Mouse (Mus musculus) gastrocnemius, adult 18-20 months (tissue): ENCODE data around the gene Col16a1. TPM values are rescaled to one million over a fixed set of nuclear protein-coding genes. Genes with fewer than 3 reads are reported as not detected.

Experiments used
- DNase-seq: peaks from one replicate; pipeline ENCODE4 v3.0.0; 2021; ENCODE audit warnings: low spot score
- total RNA-seq, 2 experiments: library from RNA; stranded (reverse); gene quantifications; 2 replicates each; pipeline ENCODE4 v1.2.3; 2021

The Col16a1 gene
- total RNA-seq, 2 experiments from 2014 or later = 2.5 to 2.9 TPM

DNA sequence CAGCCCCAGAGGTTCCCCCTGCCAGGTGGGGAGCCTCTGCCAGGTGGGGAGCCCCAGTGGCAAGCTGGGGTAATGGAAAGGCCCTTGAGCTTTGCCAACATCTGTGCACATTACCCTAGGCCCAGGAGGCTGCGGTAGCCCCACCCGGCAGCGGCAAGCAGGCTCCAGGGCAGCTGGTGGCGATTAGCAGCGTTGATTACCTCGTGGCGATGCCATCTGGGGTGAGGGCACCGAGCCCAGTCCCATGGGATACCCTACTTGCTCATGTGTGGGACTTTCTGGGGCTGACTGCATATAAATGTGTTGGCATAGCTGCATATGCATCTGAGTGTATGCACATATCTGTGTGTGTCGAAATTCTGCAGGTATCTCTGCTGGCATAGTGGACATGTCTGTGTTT is 3.4 kb upstream of the Col16a1 start:
- no peak for DNase-seq

DNA sequence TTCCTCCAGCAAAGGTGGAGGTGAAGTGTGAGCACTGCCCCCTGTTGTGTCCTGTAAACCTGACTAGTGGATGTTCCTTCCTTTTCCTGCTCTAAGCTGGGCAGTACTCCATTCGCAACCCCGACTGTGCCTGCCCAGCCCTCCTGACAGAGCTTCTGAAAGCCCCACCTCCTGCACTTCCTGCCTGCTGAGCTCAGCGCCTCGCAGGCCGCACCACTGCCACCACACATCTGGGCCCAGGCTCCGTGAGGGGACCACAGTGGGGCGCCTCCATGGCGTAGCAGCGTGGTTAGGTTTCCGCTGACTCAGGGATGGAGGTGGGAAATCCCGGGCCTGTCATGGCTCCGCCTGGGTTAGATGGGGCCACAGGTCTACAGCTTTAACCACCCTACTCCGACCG is 2.0 kb upstream of the Col16a1 start:
- peak; percentile 41 for DNase-seq

DNA sequence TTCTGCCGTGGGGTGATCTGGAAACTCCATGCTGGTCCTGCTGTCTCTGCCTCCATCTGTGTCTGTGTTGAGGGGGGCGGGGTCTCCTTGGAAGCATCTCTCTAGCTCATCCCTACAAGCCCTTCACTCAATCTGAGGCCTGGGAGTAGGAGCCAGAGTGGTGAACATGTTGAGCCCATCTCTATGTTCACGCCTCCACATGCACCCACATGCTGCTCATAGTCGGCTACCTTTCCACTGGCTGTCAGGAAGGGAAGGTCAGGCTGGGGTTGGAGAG is 501 bp downstream of the Col16a1 start:
- no peak for DNase-seq

DNA sequence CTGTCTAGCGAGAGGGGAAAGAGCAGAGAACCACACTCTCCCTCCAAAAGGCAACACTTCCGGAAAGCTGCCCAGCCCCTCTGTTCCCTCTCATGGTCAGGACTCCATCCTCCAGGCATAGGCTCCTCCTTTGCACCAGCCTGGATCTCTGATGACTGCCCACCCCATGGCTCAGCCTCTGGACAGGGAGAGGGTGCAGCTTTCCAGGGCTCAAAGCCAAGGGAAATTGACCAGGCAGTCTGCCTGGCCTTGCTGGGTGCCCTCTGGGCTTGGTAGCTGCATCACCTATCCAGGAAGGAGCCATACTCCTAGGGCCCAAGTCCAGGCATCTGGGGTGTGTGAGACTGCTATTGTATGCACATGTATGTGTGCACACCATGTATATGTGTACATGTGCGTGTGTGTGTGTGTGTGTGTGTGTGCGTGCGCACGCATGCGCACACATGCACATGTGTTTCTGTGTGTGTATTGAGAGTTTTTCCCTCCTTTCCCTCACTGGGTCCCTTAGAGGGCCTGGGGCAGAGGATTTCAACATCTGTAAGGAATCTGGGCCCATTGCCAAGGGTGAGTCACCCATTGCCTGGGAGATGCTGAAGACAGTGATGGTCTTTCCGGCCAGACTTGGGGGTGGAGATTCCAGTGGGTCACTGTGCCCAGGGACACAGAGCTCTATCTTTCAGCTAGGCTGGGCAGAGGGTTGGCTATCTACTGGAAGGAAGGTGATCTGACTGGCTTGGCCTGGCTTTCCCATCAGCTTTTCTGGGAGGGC is 2.6 kb downstream of the Col16a1 start:
- DNase-seq = peak; percentile 81

DNA sequence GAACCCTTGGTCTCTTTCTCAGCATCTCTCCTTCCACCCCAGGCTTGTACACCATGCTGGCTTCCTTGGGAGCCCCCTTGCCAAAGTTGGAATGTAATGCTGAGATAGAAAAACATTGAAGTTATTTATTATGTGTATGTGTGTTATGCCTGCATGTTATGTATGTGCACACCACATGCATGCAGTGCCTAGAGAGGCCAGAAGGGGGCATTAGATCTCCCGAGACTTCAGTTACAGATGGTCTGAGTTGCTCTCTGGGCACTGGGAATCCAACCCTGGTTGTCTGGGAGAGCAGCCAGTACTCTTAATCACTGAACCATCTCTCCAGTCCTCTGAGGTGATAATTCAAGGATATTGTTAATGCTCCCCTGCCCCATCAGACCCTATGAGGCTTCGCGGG is 4.6 kb downstream of the Col16a1 start:
- no peak for DNase-seq

DNA sequence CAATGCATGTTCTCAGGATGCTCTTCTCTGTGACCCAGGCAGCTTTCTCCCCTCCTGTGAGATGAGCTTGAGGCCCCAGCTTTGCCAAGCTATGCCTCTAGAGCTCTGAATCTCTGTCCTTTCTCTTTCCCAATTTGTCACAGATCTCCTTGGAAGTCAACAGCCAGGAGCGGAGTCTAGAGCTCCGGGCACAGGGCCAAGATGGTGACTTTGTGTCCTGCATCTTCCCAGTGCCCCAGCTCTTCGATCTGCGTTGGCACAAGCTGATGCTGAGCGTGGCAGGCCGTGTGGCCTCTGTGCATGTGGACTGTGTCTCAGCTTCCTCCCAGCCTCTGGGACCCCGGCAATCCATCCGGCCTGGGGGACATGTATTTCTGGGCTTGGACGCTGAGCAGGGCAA is 5.5 kb downstream of the Col16a1 start:
- no peak for DNase-seq

DNA sequence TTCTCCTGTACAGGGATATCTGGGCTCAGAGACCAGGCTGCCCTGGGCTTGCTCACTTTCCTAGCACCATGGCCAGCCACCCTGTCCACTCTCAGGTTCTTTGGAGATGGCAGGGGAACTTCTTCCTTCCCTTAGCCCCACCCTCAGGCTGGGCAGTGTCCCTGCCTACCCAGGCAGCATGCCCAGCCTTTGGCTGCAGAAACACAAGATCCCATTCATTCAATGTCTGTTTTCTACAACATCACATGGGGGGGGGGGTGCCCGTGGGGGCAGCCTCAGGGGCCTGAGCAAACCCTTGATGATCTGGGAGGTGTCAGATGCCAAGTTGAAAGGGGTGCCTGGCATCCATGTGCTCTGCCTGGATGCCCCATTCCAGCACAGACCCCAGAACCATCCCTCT is 7.1 kb downstream of the Col16a1 start:
- no peak for DNase-seq

DNA sequence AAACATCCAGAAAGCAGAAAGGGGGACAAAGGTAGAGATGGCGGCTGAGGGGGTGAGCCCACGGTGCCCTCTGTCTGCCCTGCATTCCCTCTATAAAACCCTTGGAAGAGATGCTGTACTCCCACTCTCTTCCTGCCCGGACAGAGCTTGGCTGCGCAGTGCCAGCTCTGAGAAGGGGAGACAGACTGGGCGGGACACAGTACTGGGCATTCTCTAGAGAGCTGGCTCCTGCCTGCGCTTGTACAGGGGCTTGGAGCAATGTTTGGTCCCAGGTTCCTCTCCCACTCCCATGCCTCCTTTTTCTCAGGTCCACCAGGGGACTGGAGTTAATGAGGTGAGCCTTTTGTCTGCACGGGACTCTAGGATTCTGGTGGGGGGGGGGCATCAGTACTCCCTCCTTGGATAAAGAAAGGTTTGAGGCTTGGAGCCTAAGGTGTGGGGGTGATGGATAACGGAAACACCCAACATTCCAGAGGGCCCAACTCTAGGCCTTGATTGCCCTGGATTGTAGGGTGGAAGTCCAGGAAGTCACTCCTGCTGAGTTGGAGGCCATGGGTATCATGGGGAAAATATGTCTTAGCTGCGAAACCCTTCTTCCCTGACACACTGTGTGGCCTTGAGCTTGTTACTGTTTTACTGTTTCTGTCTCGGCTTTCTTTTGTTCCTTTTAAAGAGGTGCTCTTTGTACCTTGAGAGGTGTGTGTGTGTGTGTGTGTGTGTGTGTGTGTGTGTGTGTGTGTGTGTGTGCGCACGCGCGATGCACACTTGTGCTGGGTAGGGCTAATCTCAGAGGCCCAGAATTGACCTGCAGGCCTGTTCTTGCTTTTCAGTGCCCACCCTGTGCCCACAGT is 7.7 kb downstream of the Col16a1 start:
- DNase-seq = no peak

DNA sequence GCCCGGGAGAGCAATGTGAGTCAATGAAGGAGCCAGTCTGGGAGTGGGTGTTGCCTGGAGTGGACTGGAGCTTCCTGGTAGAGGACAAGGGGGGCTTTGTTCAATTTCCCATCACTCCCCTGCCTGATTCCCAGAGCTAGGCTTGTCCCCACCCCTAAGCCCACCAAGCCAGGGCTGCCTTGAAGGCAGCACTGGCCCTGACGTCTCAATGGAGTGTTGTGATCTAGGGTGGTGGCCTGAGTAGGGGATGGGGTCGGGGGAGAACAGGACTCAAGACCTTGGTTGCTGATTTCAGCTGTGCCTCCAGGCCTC is 8.3 kb downstream of the Col16a1 start:
- DNase-seq = no peak

DNA sequence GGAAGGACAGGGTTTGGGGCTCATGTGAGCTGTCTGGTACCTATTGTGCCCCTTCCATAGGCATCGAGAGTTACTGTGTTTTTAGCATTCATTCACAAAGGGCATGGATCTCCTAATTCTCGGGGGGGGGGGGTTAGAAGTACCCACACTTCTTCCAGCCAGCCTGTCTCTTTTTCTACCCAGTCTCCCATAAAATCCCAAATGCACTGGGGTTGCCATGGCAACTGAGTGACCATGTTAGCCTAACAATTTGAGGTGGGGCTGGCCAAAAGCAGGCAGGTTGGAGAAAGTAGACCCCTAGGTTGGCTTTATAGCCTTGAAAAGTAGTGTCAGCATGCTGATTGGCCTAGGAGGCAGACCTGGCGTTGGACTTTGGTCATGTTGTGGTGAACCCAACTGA is 8.8 kb downstream of the Col16a1 start:
- no peak for DNase-seq

DNA sequence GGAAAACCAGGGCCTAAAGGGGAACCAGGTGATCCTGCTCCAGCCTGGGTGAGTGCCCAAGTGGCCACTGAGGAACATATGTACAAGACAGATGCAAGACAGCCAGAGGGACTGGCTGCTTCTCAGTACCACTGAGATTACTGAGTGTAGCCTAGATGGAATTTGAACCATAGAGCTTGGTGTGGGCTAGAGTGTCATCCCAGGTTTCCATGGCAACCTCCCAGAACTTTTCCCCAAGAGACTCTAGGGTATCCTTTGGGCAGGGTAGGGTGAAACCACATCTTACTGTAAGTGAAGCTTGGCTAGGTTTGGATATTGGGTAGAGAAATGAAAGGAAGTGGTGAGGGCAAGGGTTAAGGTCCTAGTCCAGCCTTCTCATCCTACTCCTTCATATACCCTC is 13.3 kb downstream of the Col16a1 start:
- DNase-seq = no peak

DNA sequence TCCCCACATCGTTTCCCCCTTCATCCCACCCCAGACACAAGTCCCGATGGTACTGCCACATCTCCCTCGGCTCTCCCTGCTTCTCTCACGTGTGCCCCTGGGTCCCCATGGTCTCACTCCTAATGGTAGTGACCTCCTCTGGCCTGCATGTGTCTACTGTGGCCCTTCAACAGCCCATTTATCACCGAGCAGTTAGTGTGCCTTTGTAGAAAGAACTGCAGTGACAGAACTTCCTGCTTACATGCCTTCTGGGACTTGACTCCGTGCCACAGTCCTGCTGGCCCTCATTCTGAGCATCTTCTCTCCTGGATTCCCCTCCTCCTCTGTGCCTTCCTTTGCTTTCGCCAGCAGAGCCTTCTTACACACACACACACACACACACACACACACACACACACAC is 15.6 kb downstream of the Col16a1 start:
- no peak for DNase-seq

DNA sequence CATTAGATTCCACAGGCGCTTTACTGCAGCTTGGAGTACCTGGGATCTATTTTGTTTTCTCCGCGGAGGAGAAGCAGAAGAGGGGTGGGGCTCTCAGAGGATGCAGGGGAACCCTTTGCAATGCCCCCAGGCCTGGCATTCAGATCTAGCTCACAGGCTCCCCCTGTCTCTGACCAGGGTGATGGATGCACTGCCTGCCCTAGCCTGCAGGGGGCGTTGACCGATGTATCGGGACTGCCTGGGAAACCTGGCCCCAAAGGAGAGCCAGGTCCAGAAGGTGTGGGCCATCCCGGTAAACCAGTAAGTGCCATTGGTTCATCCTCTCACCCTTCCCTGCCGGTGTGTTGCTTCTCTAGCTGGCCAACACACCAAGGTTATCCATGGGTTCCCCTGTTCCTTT is 19.2 kb downstream of the Col16a1 start:
- DNase-seq = peak; percentile 21

DNA sequence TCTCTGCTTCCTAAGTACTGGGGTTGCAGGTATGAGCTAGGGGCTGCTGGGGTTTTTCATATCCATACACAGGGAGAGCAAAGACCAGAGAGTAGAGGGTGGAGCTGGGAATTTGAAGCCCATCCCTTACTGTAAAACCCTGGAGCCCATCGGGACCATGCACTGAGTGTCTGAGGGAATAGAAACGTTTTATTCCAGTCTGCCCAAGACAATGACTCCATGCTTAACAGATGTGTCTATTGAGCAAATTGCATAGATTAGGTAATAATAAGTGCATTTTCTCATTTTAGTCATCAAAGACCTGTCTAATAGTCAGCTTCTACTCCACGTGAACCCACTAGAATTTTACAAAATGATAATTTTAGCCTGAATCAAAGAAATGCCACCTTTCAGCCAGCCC is 22.9 kb downstream of the Col16a1 start:
- DNase-seq = no peak

DNA sequence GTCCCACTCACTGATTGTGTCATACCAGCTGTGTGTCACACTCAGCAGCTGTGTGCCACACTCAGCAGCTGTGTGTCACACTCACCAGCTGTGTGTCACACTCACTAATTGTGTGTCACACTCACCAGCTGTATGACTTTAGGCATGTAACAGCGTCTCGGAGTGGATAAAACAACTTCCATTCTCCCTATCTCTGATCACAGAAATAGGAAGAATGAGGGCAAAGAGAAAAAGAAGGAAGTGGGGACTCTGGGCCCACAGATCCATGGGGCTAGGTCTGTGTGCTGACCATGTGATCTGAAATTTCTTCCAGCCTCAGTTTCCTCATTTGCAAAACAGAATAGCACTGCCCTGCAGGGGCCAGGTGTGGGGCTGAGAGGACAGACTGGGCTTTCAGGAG is 24.1 kb downstream of the Col16a1 start:
- DNase-seq = no peak

DNA sequence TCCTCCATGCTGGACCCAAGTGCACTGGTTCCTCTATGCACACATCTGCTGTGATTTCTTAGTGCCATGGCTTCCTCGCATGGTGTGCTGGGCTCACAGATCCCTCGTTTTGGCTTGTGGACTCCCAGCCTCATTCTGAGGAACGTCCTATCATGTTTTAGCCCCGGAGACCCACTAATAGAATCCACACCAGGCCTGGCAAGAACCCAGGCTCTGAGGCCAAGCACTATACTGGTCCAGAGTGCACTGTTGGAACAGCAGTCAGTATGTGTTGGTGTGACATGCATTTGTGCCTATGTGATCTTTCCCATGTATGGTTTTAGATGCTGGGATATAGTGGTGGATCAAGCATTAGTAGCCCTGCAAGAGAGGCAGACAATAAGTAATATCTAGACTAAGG is 25.7 kb downstream of the Col16a1 start:
- DNase-seq = no peak

DNA sequence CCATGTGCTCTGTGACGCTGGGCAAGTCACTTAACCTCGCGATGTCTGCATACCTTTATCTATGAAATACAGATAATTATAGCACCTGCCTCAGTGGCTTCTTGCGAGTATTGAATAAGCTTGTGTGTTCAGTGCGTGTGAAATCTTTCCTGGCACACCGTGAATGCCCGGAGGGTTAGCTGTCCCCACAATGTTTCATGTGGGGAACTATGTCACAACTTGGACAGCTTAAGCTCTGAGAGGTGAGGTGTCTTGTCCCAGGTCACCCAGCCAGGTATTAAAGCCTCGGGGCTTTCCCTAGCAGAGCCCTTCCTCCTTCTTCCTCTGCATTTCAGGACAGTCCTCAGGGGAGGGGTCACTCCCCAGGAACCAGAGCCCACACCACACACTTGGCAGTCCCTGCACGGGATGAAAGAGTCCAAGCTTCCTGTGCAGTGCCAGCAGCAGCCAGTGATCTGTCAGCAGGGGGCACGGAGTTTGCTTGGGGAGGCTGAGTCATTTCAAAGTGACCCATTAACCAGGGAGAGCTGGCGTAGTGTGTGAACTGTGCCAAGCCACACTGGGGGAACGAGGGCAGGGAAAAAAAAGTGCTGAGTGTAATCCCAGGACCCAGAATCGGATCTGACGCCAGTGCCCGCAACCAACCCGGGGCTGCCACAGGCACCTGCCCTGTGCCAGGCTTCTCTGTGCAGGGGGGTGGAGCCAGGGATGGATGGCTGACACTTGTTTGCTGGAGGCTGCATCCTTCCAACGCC is 27.3 kb downstream of the Col16a1 start:
- DNase-seq = peak; percentile 53

DNA sequence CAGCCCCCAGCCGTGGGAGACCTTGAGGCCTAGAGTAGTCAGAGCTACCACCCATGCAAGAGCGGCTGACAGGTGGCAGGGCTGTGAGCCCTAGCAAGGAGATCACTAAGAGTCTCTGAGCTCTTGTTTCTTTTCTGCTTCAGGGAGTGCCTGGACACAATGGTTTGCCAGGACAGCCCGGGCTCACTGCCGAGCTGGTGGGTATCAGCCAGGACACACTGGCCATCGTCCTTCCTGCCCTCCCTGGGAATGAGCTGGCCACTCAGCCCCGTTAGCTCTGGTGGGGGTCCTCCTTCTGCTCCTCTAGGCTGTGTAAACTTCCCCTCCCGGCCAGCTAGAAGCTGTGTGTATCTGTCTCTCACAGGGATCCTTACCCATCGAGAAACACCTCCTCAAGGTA is 29.2 kb downstream of the Col16a1 start:
- DNase-seq = no peak

DNA sequence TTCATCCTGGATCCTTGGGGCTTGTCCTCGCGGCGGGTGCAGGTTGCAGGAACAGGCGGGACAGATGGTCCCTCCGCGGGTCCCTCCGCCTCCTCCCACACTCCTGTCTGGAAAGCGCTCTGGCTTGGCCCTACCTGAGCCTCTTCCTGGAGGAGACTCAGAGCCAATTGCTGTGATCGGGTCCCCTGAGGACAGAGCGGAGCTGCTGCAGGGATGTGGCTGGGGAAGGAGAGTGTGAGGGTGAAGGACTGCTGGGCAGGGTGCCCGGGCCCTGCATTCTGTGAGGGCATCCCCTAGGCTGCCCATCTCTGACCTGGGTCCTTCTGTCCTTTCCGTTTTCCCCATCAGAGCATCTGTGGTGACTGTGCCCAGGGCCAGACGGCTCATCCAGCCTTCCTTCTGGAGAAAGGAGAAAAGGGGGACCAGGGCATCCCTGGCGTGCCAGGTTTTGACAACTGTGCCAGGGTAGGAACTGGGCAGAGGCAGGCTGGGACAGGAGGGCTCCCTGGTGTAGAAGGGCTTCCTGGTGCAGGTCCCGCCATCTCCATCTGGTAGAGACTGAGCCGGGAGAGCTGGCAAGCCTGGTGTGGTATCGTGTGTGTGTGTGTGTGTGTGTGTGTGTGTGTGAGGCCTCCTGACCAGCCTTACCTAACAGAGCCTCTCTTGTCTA is 31.3 kb downstream of the Col16a1 start:
- no peak for DNase-seq

DNA sequence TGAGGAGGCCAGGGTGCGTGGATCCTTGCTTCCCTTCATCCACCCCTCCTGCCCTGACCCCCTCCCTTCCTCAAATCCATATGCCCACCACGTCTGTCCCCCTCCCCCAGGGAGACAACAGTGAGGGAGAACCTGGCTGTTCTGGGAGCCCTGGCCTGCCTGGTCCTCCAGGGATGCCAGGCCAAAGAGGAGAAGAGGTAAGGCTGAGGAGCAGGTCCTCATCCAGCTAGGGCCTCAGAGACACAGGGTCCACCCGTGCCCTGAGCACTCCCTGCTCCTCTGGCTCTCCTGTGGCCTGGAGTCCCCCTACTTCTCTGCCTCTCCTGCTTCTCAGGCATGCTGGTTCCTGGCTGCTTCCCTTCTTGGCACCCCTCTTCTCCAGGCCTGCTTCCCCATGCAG is 31.9 kb downstream of the Col16a1 start:
- DNase-seq = no peak

DNA sequence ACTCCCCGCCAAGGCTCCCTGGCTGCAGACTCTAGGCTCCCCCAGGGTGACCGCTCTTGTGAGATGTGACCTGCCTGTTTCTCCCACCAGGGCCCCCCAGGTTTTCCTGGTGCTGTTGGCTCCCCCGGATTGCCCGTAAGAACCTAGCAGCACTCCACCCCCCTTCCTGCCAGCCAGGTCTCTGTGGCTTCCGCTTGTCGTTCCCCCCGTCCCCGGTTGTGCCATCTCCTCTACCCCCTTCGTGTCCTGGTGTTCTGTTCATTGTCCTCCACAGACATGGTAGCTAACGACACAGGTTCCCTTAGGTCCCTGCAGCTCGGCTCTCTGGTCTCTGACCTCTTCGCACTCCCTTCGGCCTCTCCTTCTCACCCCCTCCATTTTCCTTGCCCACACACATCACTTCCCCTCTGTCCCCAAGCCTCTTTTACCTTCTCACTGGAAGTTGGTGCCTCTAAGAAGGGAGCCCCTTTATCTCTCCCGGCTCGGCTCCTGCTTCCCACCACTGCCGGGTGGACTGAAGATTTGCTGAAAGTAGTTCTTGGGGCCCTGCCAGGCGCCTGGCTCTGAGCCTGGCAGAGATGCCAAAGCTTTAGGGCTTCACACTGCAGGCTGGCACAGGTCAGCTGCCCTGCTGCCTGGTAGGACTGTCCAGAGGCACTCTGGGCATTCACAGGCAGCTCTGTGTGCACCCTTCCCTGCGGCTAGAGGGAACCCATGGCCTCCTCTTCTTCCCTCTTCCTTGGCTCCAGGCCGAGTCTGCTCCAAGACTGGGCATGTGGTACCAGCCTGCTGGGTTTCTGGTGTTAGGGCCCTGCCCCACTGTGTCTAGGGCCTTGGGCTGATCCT is 33.9 kb downstream of the Col16a1 start:
- peak; percentile 42 for DNase-seq
